Mouse (Mus musculus) ES-Bruce4 (cell line): ENCODE measurements around the gene Rnpep. TPM values are rescaled to one million over a fixed set of nuclear protein-coding genes. Genes with fewer than 3 reads are reported as not detected.
A peak's percentile ranks its signal among the peaks of the same experiment; 100 is the strongest.

ENCODE experiments used
- H3K27ac ChIP-seq: 2 replicates; pipeline ENCODE4 v1.5.1; 2012; ENCODE audit warnings: low read length, inconsistent platforms; ENCODE audit not compliant: insufficient read depth
- H3K27me3 ChIP-seq: 2 replicates; pipeline ENCODE4 v1.6.1; 2012; ENCODE audit warnings: mild to moderate bottlenecking, low read length, inconsistent platforms; ENCODE audit not compliant: control insufficient read depth, poor library complexity, insufficient read depth, severe bottlenecking
- H3K36me3 ChIP-seq: 2 replicates; pipeline ENCODE4 v1.6.1; 2012; ENCODE audit warnings: inconsistent platforms, mild to moderate bottlenecking, low read length, moderate library complexity; ENCODE audit not compliant: control insufficient read depth, poor library complexity, insufficient read depth, severe bottlenecking
- H3K4me1 ChIP-seq: one replicate; pipeline ENCODE4 v1.8.1; 2011; ENCODE audit warnings: low read length; ENCODE audit not compliant: control insufficient read depth, insufficient read depth
- H3K4me3 ChIP-seq: 2 replicates; pipeline ENCODE4 v1.5.1; 2011; ENCODE audit warnings: low read depth, mild to moderate bottlenecking, low read length
- H3K9ac ChIP-seq: 2 replicates; pipeline ENCODE4 v1.6.1; 2012; ENCODE audit warnings: low read depth, mild to moderate bottlenecking, inconsistent platforms; ENCODE audit not compliant: poor library complexity, severe bottlenecking
- H3K9me3 ChIP-seq: replicated peaks from 2 replicates; pipeline ENCODE4 v1.6.1; 2012; ENCODE audit warnings: mild to moderate bottlenecking, low read length, inconsistent platforms; ENCODE audit not compliant: control insufficient read depth, poor library complexity, insufficient read depth, severe bottlenecking
- CTCF ChIP-seq: IDR thresholded peaks from one replicate; pipeline ENCODE4 v1.8.1; 2011; ENCODE audit warnings: low read depth, low read length
- EP300 ChIP-seq: IDR thresholded peaks from 2 replicates; pipeline ENCODE4 v1.6.1; 2011; ENCODE audit warnings: low read depth, low read length; ENCODE audit not compliant: insufficient read depth
- POLR2A ChIP-seq: IDR thresholded peaks from one replicate; pipeline ENCODE4 v1.8.1; 2011; ENCODE audit warnings: low read length; ENCODE audit not compliant: insufficient read depth
- polyA plus RNA-seq: library from polyadenylated mRNA; stranded (reverse); fragments of >200 nt; gene quantifications from 2 replicates; pipeline ENCODE4 v1.2.4, GENCODE M21; 2011; ENCODE audit warnings: low read depth; ENCODE audit not compliant: missing spikeins, insufficient read depth, insufficient read length

Gene Rnpep
- 44.5 and 47.3 TPM in 2 replicates for polyA plus RNA-seq

DNA sequence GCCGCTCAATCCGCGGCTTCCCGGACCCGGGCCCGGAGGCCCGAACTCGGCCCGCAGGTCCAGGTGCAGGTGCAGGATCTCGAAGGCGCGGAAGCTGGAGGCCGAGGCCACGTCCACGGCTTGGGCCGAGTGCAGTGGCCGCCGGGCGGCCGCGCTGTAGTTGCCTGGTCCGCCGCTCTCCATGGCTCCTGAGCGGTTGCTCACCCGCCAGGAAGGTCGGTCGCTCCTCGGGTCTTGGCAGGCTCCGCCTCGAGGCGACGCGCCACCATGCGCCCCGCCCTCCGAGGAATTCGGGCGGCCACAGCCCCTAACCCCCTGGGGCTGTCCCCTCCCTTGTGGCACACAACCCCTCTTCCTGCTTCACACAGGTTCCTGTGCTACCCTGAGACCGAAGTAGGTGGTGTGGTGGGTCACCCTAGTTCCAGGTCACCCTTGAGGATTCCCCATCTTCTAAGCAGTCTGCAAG, at the start of gene Rnpep:
Rnpep (minus strand) TSS at position 259 of the 466 bp plus-strand sequence.
- TF ChIP-seq CTCF (no peak), POLR2A (peak; percentile 53)
- H3K4me1 ChIP-seq, result peaks cover 2% of the 10 kb centered on the region
- no peak within 1 kb of the TSS for H3K27ac ChIP-seq
- no peaks in the 10 kb centered on the region for H3K9me3 ChIP-seq
- H3K9ac ChIP-seq, result peak within 1 kb of the TSS; percentile 91
- no peaks in the 10 kb centered on the region for H3K27me3 ChIP-seq
- peak within 1 kb of the TSS; percentile 96 for H3K4me3 ChIP-seq
- no peaks in the 10 kb centered on the region for H3K36me3 ChIP-seq

GRCm38 (mm10) chr1:135330578-135330977, 46.7 kb upstream of the Rnpep start:
- H3K27ac ChIP-seq, result no peak overlapping the region
- H3K36me3 ChIP-seq, result no peaks in the 10 kb centered on the region
- no peaks in the 10 kb centered on the region for H3K9me3 ChIP-seq
- TF ChIP-seq EP300 (no peak), CTCF (no peak), POLR2A (no peak)
- no peak overlapping the region for H3K9ac ChIP-seq
- no peak overlapping the region for H3K4me3 ChIP-seq
- no peaks in the 10 kb centered on the region for H3K27me3 ChIP-seq
- H3K4me1 ChIP-seq, result no peaks in the 10 kb centered on the region

- H3K27ac ChIP-seq, result no peak overlapping the region
- no peaks in the 10 kb centered on the region for H3K36me3 ChIP-seq
- H3K4me1 ChIP-seq, result no peaks in the 10 kb centered on the region
- no peak overlapping the region for H3K9ac ChIP-seq
- TF ChIP-seq CTCF (no peak), EP300 (no peak), POLR2A (no peak)
- H3K27me3 ChIP-seq, result no peaks in the 10 kb centered on the region
- no peak overlapping the region for H3K4me3 ChIP-seq
- no peaks in the 10 kb centered on the region for H3K9me3 ChIP-seq
These were observed 44.5 kb upstream of the Rnpep start for GRCm38 (mm10) chr1:135328368-135328767.

DNA sequence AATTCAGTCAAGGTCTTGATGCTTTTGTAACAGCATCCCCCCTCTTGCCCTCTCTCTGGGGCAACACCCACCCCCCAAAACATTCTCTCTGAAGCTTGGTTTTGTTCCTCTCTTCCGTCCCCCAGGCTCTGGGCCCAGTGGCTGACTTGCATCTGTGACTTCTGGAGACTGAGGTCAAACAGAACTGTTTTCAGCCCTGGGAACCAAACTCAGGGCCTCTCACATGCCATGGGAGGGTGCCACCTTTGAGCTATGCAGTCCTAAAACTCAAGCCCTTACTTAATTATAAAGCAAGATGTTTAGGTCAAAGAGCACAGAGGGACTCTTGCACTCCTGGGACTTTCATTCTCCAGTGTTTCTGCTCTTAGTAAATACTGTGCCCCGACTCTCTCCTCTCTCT, 42.0 kb upstream of the Rnpep start:
- Histone ChIP-seq H3K4me1 (no peaks in the 10 kb centered on the region), H3K36me3 (no peaks in the 10 kb centered on the region), H3K9ac (no peak overlapping the region), H3K9me3 (no peaks in the 10 kb centered on the region), H3K27ac (no peak overlapping the region), H3K27me3 (no peaks in the 10 kb centered on the region), H3K4me3 (no peak overlapping the region)
- TF ChIP-seq EP300 (no peak), POLR2A (no peak), CTCF (no peak)

DNA sequence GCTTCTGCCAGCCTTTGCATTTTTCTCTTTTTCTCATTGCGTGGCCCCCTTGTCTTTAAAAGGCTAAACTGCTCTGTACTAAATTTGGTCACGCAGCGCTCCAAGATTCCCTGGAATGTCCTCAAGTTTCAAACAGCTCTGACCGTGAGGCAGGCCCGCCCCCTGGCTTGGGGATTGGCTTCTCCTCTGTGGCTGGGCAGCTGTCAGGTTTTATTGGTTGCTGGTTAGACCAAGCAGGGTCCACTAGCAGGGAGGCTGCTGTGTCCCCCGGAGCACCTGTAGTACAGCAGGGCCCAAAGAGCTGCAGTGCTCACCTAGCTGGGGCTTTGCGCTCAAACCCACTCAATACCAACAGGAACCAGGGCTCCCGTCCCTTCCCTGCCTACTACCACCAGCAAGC, 40.7 kb upstream of the Rnpep start, which contains the start of gene Lmod1:
Lmod1 (plus strand) TSS at position 237 of the 400 bp plus-strand sequence.
- Histone ChIP-seq H3K9ac (no peak within 1 kb of the TSS), H3K9me3 (no peaks in the 10 kb centered on the region), H3K36me3 (no peaks in the 10 kb centered on the region), H3K4me1 (no peaks in the 10 kb centered on the region), H3K27ac (no peak within 1 kb of the TSS), H3K4me3 (peak within 1 kb of the TSS; percentile 38), H3K27me3 (no peaks in the 10 kb centered on the region)
- no peak for TF ChIP-seq EP300
- no peak for TF ChIP-seq CTCF
- no peak for TF ChIP-seq POLR2A

GRCm38 (mm10) chr1:135323367-135323901, 39.5 kb upstream of the Rnpep start:
- no peaks in the 10 kb centered on the region for H3K27me3 ChIP-seq
- H3K4me3 ChIP-seq, result no peak overlapping the region
- H3K27ac ChIP-seq, result no peak overlapping the region
- H3K9me3 ChIP-seq, result no peaks in the 10 kb centered on the region
- TF ChIP-seq POLR2A (no peak), CTCF (no peak), EP300 (no peak)
- no peak overlapping the region for H3K9ac ChIP-seq
- H3K36me3 ChIP-seq, result no peaks in the 10 kb centered on the region
- H3K4me1 ChIP-seq, result no peaks in the 10 kb centered on the region
